Mouse (Mus musculus): ENCODE results near the gene Canx.

The Canx gene

GRCm38 (mm10) chr11:50275077-50275476, 50.4 kb downstream of the Canx start:
- no peak for DNase-seq

GRCm38 (mm10) chr11:50272819-50273218, 52.7 kb downstream of the Canx start:
- DNase-seq: no peak

GRCm38 (mm10) chr11:50269885-50270284, 55.6 kb downstream of the Canx start:
- no peak for DNase-seq

GRCm38 (mm10) chr11:50269163-50269562, 56.3 kb downstream of the Canx start:
- peak; percentile 50 for DNase-seq

- no peak for DNase-seq
Measured at GRCm38 (mm10) chr11:50266997-50267396, 58.5 kb downstream of the Canx start.

- DNase-seq: peak; percentile 93
Measured at GRCm38 (mm10) chr11:50265931-50266330, 59.5 kb downstream of the Canx start.

- DNase-seq: no peak
Measured at GRCm38 (mm10) chr11:50263198-50263597, 62.3 kb downstream of the Canx start.

GRCm38 (mm10) chr11:50262020-50262419, 63.5 kb downstream of the Canx start:
- peak; percentile 72 for DNase-seq

- no peak for DNase-seq
Measured at GRCm38 (mm10) chr11:50258310-50258709, 67.2 kb downstream of the Canx start.

GRCm38 (mm10) chr11:50256615-50257014, 68.9 kb downstream of the Canx start:
- no peak for DNase-seq

- no peak for DNase-seq
Measured at GRCm38 (mm10) chr11:50254010-50254580, 71.4 kb downstream of the Canx start.

- DNase-seq: no peak
Measured at GRCm38 (mm10) chr11:50253393-50253792, 72.1 kb downstream of the Canx start.

- no peak for DNase-seq
Measured at GRCm38 (mm10) chr11:50252684-50253265, 72.7 kb downstream of the Canx start.

- peak; percentile 65 for DNase-seq
Measured at GRCm38 (mm10) chr11:50252166-50252565, 73.3 kb downstream of the Canx start.

- DNase-seq: no peak
Measured at GRCm38 (mm10) chr11:50248473-50249171, 76.9 kb downstream of the Canx start.

GRCm38 (mm10) chr11:50245269-50245668, 80.2 kb downstream of the Canx start:
- DNase-seq: no peak
